ENCODE assay signal across 9 mouse cellular contexts in the genomic region with DNA sequence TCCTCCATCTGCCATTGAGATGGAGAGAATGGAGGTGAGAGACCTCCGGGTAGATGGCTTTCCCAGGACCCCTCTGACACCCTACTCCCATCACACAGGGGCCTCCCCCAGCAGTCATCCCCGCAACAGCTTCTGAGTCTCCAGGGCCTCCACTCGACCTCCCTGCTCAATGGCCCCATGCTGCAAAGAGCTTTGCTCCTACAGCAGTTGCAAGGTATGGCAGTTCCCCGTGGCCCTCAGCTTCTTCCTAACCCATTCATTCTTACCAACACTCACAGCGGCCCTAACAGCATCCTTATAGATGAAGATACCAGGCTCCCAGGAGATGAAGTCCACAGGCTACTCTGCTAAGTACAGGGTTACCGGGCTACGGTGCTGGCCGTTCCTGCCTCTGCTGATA. TPM values are rescaled to one million over a fixed set of nuclear protein-coding genes. Genes with fewer than 3 reads are reported as not detected.
DNase-seq lines count a peak whose midpoint lies in the region; ATAC-seq and TF ChIP-seq lines count a peak whose summit lies in the region.
"Had no signal": no experiment of that assay in that cellular context is flagged by ENCODE, and none has a peak within 500 bp of the region (broad histone marks: within the 10 kb centered on the region; RNA-seq: fewer than 3 reads in every experiment).

No protein-coding gene starts in this region.

- no peak for DNase-seq in kidney, postnatal 0 days (ENCODE audit: low spot score)
- DNase-seq in kidney, postnatal 14 days = no peak
- no peak for DNase-seq in forebrain, embryonic 11.5 days (ENCODE audit: low spot score)
- no peak for DNase-seq in limb, embryonic 10.5 days (ENCODE audit: low spot score)
- DNase-seq in cerebellum, adult 2 months = no peak
- no peak for DNase-seq in ovary, postnatal 36 days (ENCODE audit: low spot score)
- DNase-seq in layer of hippocampus, adult 8-10 months (ENCODE audit: low spot score in 2 of 2) = no peak

- WGBS in kidney, postnatal 0 days = 77% methylated on average over 8 of the region's 8 CpGs
- 87% methylated on average over 8 of the region's 8 CpGs for WGBS in forebrain, embryonic 11.5 days
- 86% methylated on average over 8 of the region's 8 CpGs for WGBS in limb, embryonic 10.5 days
- 91% methylated on average over 8 of the region's 8 CpGs for WGBS in neural tube, embryonic 12.5 days
- WGBS in cerebellum, adult 2 months = 82% methylated on average over 8 of the region's 8 CpGs

- peaks cover 19% of the 10 kb centered on the region for H3K36me3 ChIP-seq in kidney, postnatal 0 days (ENCODE audit: insufficient read depth, low read length)
- H3K36me3 ChIP-seq in forebrain, embryonic 11.5 days (ENCODE audit: control insufficient read depth, insufficient read depth, low read length) = no peaks in the 10 kb centered on the region; the same call in 1 of the 2 replicates
- H3K36me3 ChIP-seq in limb, embryonic 10.5 days = peaks cover 51% of the 10 kb centered on the region
- H3K36me3 ChIP-seq in neural tube, embryonic 12.5 days = peaks cover 31% of the 10 kb centered on the region

- peaks cover 7% of the 10 kb centered on the region; the same call in 1 of the 2 replicates for H3K4me1 ChIP-seq in kidney, postnatal 0 days (replicated peaks; ENCODE audit: insufficient read depth, low read length)
- H3K4me1 ChIP-seq in forebrain, embryonic 11.5 days (replicated peaks; ENCODE audit: control insufficient read depth, insufficient read depth, low read length) = peaks cover 5% of the 10 kb centered on the region
- peaks cover 39% of the 10 kb centered on the region for H3K4me1 ChIP-seq in limb, embryonic 10.5 days
- peaks cover 16% of the 10 kb centered on the region for H3K4me1 ChIP-seq in neural tube, embryonic 12.5 days
- peaks cover 2% of the 10 kb centered on the region; the same call in 1 of the 2 replicates for H3K4me1 ChIP-seq in cerebellum, adult 2 months (ENCODE audit: control insufficient read depth, insufficient read depth, low read length)

- no peak for TF ChIP-seq CTCF in kidney, postnatal 0 days (IDR thresholded peaks at IDR 0.05; ENCODE audit: low read depth)
- TF ChIP-seq CTCF in cerebellum, adult 2 months (IDR thresholded peaks at IDR 0.05; ENCODE audit: borderline replicate concordance, insufficient read depth, low read depth, low read length) = no peak

- no peak for ATAC-seq in kidney, postnatal 0 days (replicated peaks; ENCODE audit: low FRiP score, low read depth)
- no peak for ATAC-seq in forebrain, embryonic 11.5 days (replicated peaks; ENCODE audit: low FRiP score)
- no peak for ATAC-seq in neural tube, embryonic 12.5 days (ENCODE audit: low FRiP score, low read depth)

- no peak overlapping the region for H3K9ac ChIP-seq in kidney, postnatal 0 days (ENCODE audit: low read depth, low read length)
- H3K9ac ChIP-seq in forebrain, embryonic 11.5 days (ENCODE audit: low read length) = 0 out of 2 replicates have a peak overlapping the region, but pooled peaks have one; percentile 93
- no peak overlapping the region for H3K9ac ChIP-seq in neural tube, embryonic 12.5 days

- no peaks in the 10 kb centered on the region for H3K9me3 ChIP-seq in kidney, postnatal 0 days (replicated peaks; ENCODE audit: low read length)
- no peaks in the 10 kb centered on the region for H3K9me3 ChIP-seq in forebrain, embryonic 11.5 days (ENCODE audit: control insufficient read depth, low read length)
- H3K9me3 ChIP-seq in limb, embryonic 10.5 days (replicated peaks) = no peaks in the 10 kb centered on the region
- H3K9me3 ChIP-seq in neural tube, embryonic 12.5 days = no peaks in the 10 kb centered on the region

- TF ChIP-seq POLR2A in cerebellum, adult 2 months (IDR thresholded peaks at IDR 0.05; ENCODE audit: borderline replicate concordance, insufficient read depth, low read length) = no peak

- no peaks in the 10 kb centered on the region for H3K27me3 ChIP-seq in kidney, postnatal 0 days (ENCODE audit: insufficient read depth, low read length)
- H3K27me3 ChIP-seq in forebrain, embryonic 11.5 days (ENCODE audit: control insufficient read depth, insufficient read depth, low read length) = peaks cover 5% of the 10 kb centered on the region
- H3K27me3 ChIP-seq in limb, embryonic 10.5 days (ENCODE audit: low read depth, poor library complexity, severe bottlenecking) = peaks cover 11% of the 10 kb centered on the region; the same call in 1 of the 2 replicates
- peaks cover 5% of the 10 kb centered on the region; the same call in 1 of the 2 replicates for H3K27me3 ChIP-seq in neural tube, embryonic 12.5 days (replicated peaks)
- H3K27me3 ChIP-seq in cerebellum, adult 2 months (ENCODE audit: control insufficient read depth, insufficient read depth, low read length) = no peaks in the 10 kb centered on the region

- H3K4me2 ChIP-seq in kidney, postnatal 0 days (ENCODE audit: low read length) = peak overlapping the region; percentile 85
- H3K4me2 ChIP-seq in forebrain, embryonic 11.5 days (ENCODE audit: low read depth, low read length, severe bottlenecking) = no peak overlapping the region; the same call in 1 of the 2 replicates
- peak overlapping the region; percentile 93 for H3K4me2 ChIP-seq in neural tube, embryonic 12.5 days (replicated peaks)

- peak overlapping the region; percentile 76; the same call in 1 of the 2 replicates for H3K4me3 ChIP-seq in kidney, postnatal 0 days (replicated peaks; ENCODE audit: low read depth, low read length)
- peak overlapping the region; percentile 81 for H3K4me3 ChIP-seq in forebrain, embryonic 11.5 days (ENCODE audit: low read depth, low read length)
- peak overlapping the region; percentile 90 for H3K4me3 ChIP-seq in limb, embryonic 10.5 days
- H3K4me3 ChIP-seq in neural tube, embryonic 12.5 days = peak overlapping the region; percentile 73; the same call in 1 of the 2 replicates
- no peak overlapping the region for H3K4me3 ChIP-seq in cerebellum, adult 2 months (replicated peaks; ENCODE audit: insufficient read depth, low read depth, low read length)

- H3K27ac ChIP-seq in kidney, postnatal 0 days = no peak overlapping the region
- H3K27ac ChIP-seq in forebrain, embryonic 11.5 days (ENCODE audit: low read depth, low read length) = no peak overlapping the region
- H3K27ac ChIP-seq in limb, embryonic 10.5 days = 0 out of 2 replicates have a peak overlapping the region, but pooled peaks have one; percentile 93
- no peak overlapping the region for H3K27ac ChIP-seq in neural tube, embryonic 12.5 days
- no peak overlapping the region for H3K27ac ChIP-seq in cerebellum, adult 2 months (ENCODE audit: insufficient read depth, low read length)

RNA-seq across cellular contexts. Expression of a gene that starts 11.0 kb away (rescaled TPM):
- 5.3 and 5.6 TPM in 2 replicates for polyA plus RNA-seq in kidney, postnatal 0 days (2015; fragmentation: Nextera tagmentation; extraction: Ambion mirVana)
- 12.4 and 12.8 TPM in 2 replicates for polyA plus RNA-seq in forebrain, embryonic 11.5 days (2014; fragmentation: Nextera tagmentation; extraction: Ambion mirVana)
- polyA plus RNA-seq in limb, embryonic 10.5 days (2016; fragmentation: Nextera tagmentation; extraction: Ambion mirVana) = 27.1 and 33.6 TPM in 2 replicates
- polyA plus RNA-seq in neural tube, embryonic 12.5 days (2016; fragmentation: Nextera tagmentation; extraction: Ambion mirVana) = 35.4 and 41.1 TPM in 2 replicates
- polyA plus RNA-seq in cerebellum, adult 2 months (2012; rRNA removed) = 1,410 and 1,576 TPM in 2 replicates
- 1,000 to 10,000 TPM; 1,146 to 1,253 (median 1,200) TPM for total RNA-seq in layer of hippocampus, adult 8-10 months (2022)

RNA-seq across cellular contexts. Expression of a gene that starts 12.0 kb away (rescaled TPM):
- 33.7 and 33.8 TPM in 2 replicates for polyA plus RNA-seq in kidney, postnatal 0 days (2015; fragmentation: Nextera tagmentation; extraction: Ambion mirVana)
- polyA plus RNA-seq in forebrain, embryonic 11.5 days (2014; fragmentation: Nextera tagmentation; extraction: Ambion mirVana) = 62.6 and 69.0 TPM in 2 replicates
- 61.3 and 74.8 TPM in 2 replicates for polyA plus RNA-seq in limb, embryonic 10.5 days (2016; fragmentation: Nextera tagmentation; extraction: Ambion mirVana)
- polyA plus RNA-seq in neural tube, embryonic 12.5 days (2016; fragmentation: Nextera tagmentation; extraction: Ambion mirVana) = 55.8 and 57.6 TPM in 2 replicates
- polyA plus RNA-seq in cerebellum, adult 2 months (2012; rRNA removed) = 159 and 176 TPM in 2 replicates
- 100 to 1,000 TPM in 1 of 4 experiments, 10 to 100 TPM in 3; 82.9 to 103 (median 90.5) TPM for total RNA-seq in layer of hippocampus, adult 8-10 months (2022)

RNA-seq across cellular contexts. Expression of a gene that starts 17.6 kb away (rescaled TPM):
- polyA plus RNA-seq in kidney, postnatal 0 days (2015; fragmentation: Nextera tagmentation; extraction: Ambion mirVana) = 87.0 and 96.8 TPM in 2 replicates
- 37.7 and 45.4 TPM in 2 replicates for polyA plus RNA-seq in forebrain, embryonic 11.5 days (2014; fragmentation: Nextera tagmentation; extraction: Ambion mirVana)
- 36.3 and 37.0 TPM in 2 replicates for polyA plus RNA-seq in limb, embryonic 10.5 days (2016; fragmentation: Nextera tagmentation; extraction: Ambion mirVana)
- 86.4 and 87.9 TPM in 2 replicates for polyA plus RNA-seq in neural tube, embryonic 12.5 days (2016; fragmentation: Nextera tagmentation; extraction: Ambion mirVana)
- 284 and 338 TPM in 2 replicates for polyA plus RNA-seq in cerebellum, adult 2 months (2012; rRNA removed)
- 100 to 1,000 TPM; 144 to 174 (median 164) TPM for total RNA-seq in layer of hippocampus, adult 8-10 months (2022)

RNA-seq across cellular contexts. Expression of a gene that starts 23.9 kb away (rescaled TPM):
- 43.5 and 50.3 TPM in 2 replicates for polyA plus RNA-seq in kidney, postnatal 0 days (2015; fragmentation: Nextera tagmentation; extraction: Ambion mirVana)
- 0.28 TPM in 1 of 2 replicates, not detected in the other for polyA plus RNA-seq in forebrain, embryonic 11.5 days (2014; fragmentation: Nextera tagmentation; extraction: Ambion mirVana)
- not detected in 2 replicates for polyA plus RNA-seq in limb, embryonic 10.5 days (2016; fragmentation: Nextera tagmentation; extraction: Ambion mirVana)
- 0.68 and 1.1 TPM in 2 replicates for polyA plus RNA-seq in neural tube, embryonic 12.5 days (2016; fragmentation: Nextera tagmentation; extraction: Ambion mirVana)
- polyA plus RNA-seq in cerebellum, adult 2 months (2012; rRNA removed) = 0.48 and 1.0 TPM in 2 replicates
- 1 to 10 TPM in 2 of 4 experiments, under 1 TPM in 1, not detected in 1; 0.35 to 2.8 (median 2.0) TPM for total RNA-seq in layer of hippocampus, adult 8-10 months (2022)
- total RNA-seq: ES-E14 had no signal

RNA-seq across cellular contexts. Expression of a gene that starts 31.6 kb away (rescaled TPM):
- 44.1 and 44.8 TPM in 2 replicates for polyA plus RNA-seq in kidney, postnatal 0 days (2015; fragmentation: Nextera tagmentation; extraction: Ambion mirVana)
- 28.0 and 29.4 TPM in 2 replicates for polyA plus RNA-seq in forebrain, embryonic 11.5 days (2014; fragmentation: Nextera tagmentation; extraction: Ambion mirVana)
- polyA plus RNA-seq in limb, embryonic 10.5 days (2016; fragmentation: Nextera tagmentation; extraction: Ambion mirVana) = 32.7 and 37.0 TPM in 2 replicates
- polyA plus RNA-seq in neural tube, embryonic 12.5 days (2016; fragmentation: Nextera tagmentation; extraction: Ambion mirVana) = 35.8 and 40.5 TPM in 2 replicates
- 60.9 and 61.1 TPM in 2 replicates for polyA plus RNA-seq in cerebellum, adult 2 months (2012; rRNA removed)
- total RNA-seq in layer of hippocampus, adult 8-10 months (2022) = 10 to 100 TPM; 36.5 to 40.0 (median 38.2) TPM

Comparison
In these comparisons a context has a peak if more than half of its experiments do, and no peak if none do; other contexts are left out.
1. RNA of a gene that starts 11.0 kb away (polyA plus RNA-seq): 1,410 to 1,576 TPM in cerebellum, adult 2 months; 35.4 to 41.1 TPM in neural tube, embryonic 12.5 days, 27.1 to 33.6 TPM in limb, embryonic 10.5 days, 12.4 to 12.8 TPM in forebrain, embryonic 11.5 days and 5.3 to 5.6 TPM in kidney, postnatal 0 days; every median in the first group is over 10 times any median in the second.